Mouse (Mus musculus) cortical plate, adult 2 months (tissue): ENCODE data around the gene Gm43638.

Experiments used
- CTCF ChIP-seq: fragments of 200-500 bp; IDR thresholded peaks from 2 replicates; pipeline ENCODE4 v1.5.1; 2011; ENCODE audit warnings: mild to moderate bottlenecking, control low read depth, low read length; ENCODE audit not compliant: insufficient read depth; ENCODE audit errors: extremely low read depth
- POLR2A ChIP-seq: fragments of 200-500 bp; IDR thresholded peaks from 2 replicates; pipeline ENCODE4 v1.6.1; 2011; ENCODE audit warnings: mild to moderate bottlenecking, low read length, control low read depth; ENCODE audit not compliant: insufficient read depth; ENCODE audit errors: extremely low read depth

DNA sequence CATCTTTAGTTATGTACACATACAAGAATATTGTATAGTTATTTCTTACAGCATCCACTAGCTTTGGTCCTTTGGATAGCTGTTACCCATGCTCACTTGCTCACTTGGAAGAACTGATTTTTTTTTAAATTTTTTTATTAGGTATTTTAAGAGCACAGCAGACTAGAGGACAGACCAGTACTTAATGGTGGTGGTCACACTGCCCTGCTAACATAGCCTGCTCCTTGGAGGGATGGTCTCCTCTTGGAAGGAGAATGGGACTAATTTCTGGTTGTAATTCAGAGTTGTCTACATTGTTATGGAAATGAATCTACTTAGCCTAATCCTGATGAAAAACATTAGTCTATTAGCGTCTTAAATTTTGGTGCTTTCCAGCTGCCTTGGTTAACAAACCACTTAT is 27.8 kb downstream of the Gm43638 start:
- no peak for TF ChIP-seq POLR2A
- TF ChIP-seq CTCF, result no peak
